Mouse (Mus musculus) megakaryocyte, embryonic 14.5 days (primary cell): Measurements from ENCODE around the gene Rplp2.

Source experiments
- FLI1 ChIP-seq: IDR thresholded peaks from 2 replicates; pipeline ENCODE4 v1.6.1; 2012; ENCODE audit warnings: low read length, inconsistent platforms, mixed read lengths
- GATA1 ChIP-seq: IDR thresholded peaks from 3 replicates; pipeline ENCODE4 v1.6.1; 2012; ENCODE audit warnings: mixed read lengths, low read length, inconsistent platforms, borderline replicate concordance

DNA sequence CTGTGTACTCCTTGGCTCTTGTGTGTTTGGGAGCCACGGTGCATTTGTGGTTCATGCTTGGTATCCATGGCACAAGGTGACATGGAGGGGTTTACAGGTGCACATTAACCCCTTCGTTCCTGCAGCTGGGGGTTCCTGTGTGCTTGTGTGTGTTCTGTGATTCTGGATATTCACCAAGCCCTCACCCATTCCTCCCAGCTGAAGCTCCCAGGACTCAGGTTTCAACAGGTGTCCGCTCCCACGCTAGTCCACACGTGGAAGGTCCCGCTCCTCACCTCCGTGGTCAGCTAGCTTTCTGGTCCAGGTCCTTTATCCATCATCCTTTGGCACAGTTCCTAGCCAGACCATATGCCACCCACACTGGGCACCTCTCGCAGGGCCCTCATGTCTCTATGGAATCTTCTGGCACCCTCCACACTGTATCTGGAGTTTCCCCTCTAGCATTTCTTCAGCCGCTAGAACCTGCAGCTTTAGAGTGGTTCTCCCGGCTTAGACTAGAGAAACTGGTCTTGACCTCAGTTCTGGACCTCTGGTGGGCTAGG is 19.5 kb downstream of the Rplp2 start:
- TF ChIP-seq FLI1 (no peak), GATA1 (no peak)
